Mouse (Mus musculus) lung, postnatal 36 days (tissue): ENCODE data around the gene Vmn2r74.

ENCODE experiments used
- DNase-seq: peaks from one replicate; pipeline ENCODE4 v3.0.0; 2022; ENCODE audit warnings: mixed read lengths

Vmn2r74 gene

GRCm38 (mm10) chr7:85961529-85961928 lies at the start of gene Vmn2r74:
Vmn2r74 (minus strand) TSS chr7:85961629.
- DNase-seq, result no peak

- DNase-seq, result no peak
Measured at GRCm38 (mm10) chr7:86007533-86007932, 46.1 kb upstream of the Vmn2r74 start.
